Mouse (Mus musculus): ENCODE results near the gene Mrps25. TPM values are rescaled to one million over a fixed set of nuclear protein-coding genes. Genes with fewer than 3 reads are reported as not detected.

Mrps25 gene
- polyA plus RNA-seq, 1 experiment from 2014 or later: 82.5 TPM

DNA sequence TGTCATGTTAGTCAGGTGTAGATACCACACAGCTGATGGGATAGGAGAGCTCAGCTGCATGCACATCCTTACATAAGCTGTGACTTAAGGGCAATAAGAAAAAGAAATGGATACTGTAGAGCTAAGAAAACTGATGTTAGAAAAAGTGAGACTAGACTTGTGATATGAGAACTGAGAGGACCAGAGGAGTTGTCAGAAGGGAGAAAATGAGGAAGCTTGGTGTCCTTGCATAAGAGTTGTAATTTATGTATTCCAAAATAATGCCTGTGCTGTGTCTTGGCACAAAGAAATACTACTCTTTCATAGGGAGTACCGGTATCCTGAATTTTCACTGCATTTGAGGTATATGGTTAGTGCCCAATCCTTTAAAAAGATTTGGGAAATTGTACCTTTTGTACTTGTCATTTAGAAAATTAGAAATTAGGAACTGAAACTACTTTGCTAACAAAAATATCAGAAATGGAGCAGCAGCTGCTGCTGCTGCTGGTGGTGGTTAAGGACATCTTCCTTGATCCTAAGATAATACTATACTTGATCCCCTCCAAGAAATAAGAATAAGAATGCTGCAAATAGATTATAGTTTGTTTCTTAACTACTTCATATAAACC lies 56.9 kb downstream of the Mrps25 start:
- Histone ChIP-seq H3K4me3 (replicated peaks) (no peak overlapping the region), H3K27me3 (no peaks in the 10 kb centered on the region), H3K9me3 (replicated peaks) (no peaks in the 10 kb centered on the region), H3K4me2 (replicated peaks) (no peak overlapping the region), H3K27ac (replicated peaks) (no peak overlapping the region), H3K4me1 (peaks cover 4% of the 10 kb centered on the region; the same call in 1 of the 2 replicates), H3K9ac (no peak overlapping the region), H3K36me3 (no peaks in the 10 kb centered on the region)
- 94% methylated on average over 1 of the region's 1 CpGs for whole genome bisulfite sequencing
- no peak for ATAC-seq (ENCODE audit: insufficient number of reproducible peaks, low FRiP score, low TSS enrichment, low read depth)

DNA sequence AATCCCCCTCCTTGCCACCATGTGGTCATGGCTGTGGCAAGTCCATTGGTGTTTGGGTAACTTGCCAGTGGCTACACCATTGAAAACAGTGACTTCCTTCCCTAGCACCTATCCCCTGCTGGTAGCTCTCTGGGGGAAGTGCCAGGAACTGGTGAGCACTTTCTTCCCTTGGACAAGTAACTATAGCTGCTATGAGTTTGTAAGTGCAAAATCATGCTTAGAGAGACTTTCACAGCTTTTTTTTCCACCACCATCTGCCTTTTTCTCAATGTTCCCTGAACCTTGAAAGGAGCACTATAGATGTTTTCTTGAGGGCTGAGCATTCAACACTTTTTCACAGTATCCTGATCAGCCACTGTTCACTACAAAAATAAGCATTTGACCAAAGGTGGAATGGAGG lies 59.3 kb downstream of the Mrps25 start:
- Histone ChIP-seq H3K4me1 (no peaks in the 10 kb centered on the region), H3K4me3 (replicated peaks) (no peak overlapping the region), H3K9me3 (replicated peaks) (no peaks in the 10 kb centered on the region), H3K4me2 (replicated peaks) (no peak overlapping the region), H3K27ac (replicated peaks) (no peak overlapping the region), H3K27me3 (no peaks in the 10 kb centered on the region), H3K36me3 (no peaks in the 10 kb centered on the region), H3K9ac (no peak overlapping the region)
- ATAC-seq (ENCODE audit: insufficient number of reproducible peaks, low FRiP score, low TSS enrichment, low read depth): no peak

Other genes with a start within 250 kb of the Mrps25 start
- 12.0 and 12.2 TPM in 2 replicates for gene Fgd5, start 205.2 kb downstream of the Mrps25 start, polyA plus RNA-seq (2015; fragmentation: Nextera tagmentation; extraction: Ambion mirVana)
- gene Nr2c2, start 92.6 kb downstream of the Mrps25 start, polyA plus RNA-seq (2015; fragmentation: Nextera tagmentation; extraction: Ambion mirVana): 25.3 and 25.9 TPM in 2 replicates
- 25.2 and 25.6 TPM in 2 replicates for gene Rbsn, start 30.9 kb upstream of the Mrps25 start, polyA plus RNA-seq (2015; fragmentation: Nextera tagmentation; extraction: Ambion mirVana)
- 0.20 and 0.27 TPM in 2 replicates for gene Trh, start 60.6 kb upstream of the Mrps25 start, polyA plus RNA-seq (2015; fragmentation: Nextera tagmentation; extraction: Ambion mirVana)

Measured in embryonic facial prominence, embryonic 15.5 days (tissue).